Mouse (Mus musculus): ENCODE data around the gene Il4ra. TPM values are rescaled to one million over a fixed set of nuclear protein-coding genes. Genes with fewer than 3 reads are reported as not detected.

The Il4ra gene
- total RNA-seq, 1 experiment from 2014 or later, result 258 TPM

DNA sequence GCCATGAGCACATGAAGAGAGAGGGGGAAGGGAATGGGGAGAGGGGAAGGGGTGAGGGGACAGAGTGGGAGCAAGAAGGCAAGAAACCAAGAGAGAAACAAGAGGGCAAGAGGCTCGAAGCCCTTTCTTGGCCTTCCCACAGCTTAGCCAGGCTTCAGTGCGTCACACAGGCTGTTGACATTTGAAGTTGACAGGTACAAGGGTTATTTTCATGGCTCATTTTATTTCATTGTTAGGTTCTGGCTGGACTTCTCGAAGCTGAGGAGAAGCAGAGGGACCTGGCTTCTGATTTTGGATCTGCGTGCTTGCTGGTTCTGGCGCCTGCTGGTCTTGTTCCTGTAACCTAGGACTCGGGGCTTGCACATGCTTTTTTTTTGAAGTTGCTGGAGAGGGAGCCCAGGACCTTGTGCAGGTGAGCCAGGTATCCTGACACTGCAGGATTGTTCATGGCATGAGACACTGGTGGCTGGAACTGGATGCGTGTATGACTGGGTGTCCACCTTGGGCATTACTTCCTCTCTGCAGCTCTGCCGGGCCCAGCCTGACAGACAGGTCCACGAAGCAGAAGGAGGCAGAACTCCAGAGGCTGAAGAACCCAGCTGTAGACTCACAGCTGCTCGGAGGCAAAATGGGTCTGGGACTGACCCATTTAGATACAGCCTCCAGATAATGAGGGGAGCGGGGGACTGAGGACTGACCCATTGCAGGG lies 12.6 kb downstream of the Il4ra start:
- no peak for ATAC-seq (ENCODE audit: extremely low read depth, insufficient number of reproducible peaks, low FRiP score, poor library complexity, severe bottlenecking)

DNA sequence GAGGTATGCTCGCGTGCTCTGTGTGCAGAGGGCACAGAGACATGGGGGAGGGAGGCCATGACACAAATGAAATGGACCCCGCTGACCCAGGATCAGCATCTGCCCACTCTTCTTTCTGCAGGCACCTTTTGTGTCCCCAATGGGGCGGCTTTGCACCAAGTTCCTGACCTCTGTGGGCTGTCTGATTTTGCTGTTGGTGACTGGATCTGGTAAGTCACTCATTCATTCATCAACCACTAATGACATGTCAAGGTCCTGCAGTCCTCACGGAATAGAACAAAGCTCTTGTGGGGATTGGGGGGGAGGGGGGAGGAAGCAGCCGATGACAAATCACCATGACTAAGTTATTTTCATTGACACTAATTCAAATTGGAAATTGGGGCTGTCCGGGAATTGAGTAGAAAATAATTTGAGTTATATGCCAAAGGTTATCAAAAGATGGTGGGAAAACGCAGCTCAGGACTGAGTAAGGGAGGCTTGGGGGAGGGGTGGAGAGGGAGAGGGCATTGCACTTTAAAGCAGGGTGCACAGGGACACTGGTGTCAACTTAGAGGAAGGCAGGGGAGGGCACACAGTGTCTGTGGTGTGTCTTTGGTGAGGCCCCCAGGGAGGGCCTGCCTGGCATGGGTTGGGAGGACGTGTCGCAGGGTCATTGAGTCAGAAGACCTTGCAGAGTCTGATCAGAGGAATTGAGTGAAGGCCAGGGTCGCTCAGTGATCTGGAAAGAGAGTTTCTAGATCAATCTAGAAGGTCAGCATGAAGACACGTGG lies 13.8 kb downstream of the Il4ra start:
- ATAC-seq (ENCODE audit: extremely low read depth, insufficient number of reproducible peaks, low FRiP score, poor library complexity, severe bottlenecking), result no peak

GRCm38 (mm10) chr7:125566420-125566819 lies 14.5 kb downstream of the Il4ra start:
- no peak for ATAC-seq (ENCODE audit: extremely low read depth, insufficient number of reproducible peaks, low FRiP score, poor library complexity, severe bottlenecking)

- no peak for ATAC-seq (ENCODE audit: extremely low read depth, insufficient number of reproducible peaks, low FRiP score, poor library complexity, severe bottlenecking)
These were observed 17.0 kb downstream of the Il4ra start for GRCm38 (mm10) chr7:125568888-125569287.

DNA sequence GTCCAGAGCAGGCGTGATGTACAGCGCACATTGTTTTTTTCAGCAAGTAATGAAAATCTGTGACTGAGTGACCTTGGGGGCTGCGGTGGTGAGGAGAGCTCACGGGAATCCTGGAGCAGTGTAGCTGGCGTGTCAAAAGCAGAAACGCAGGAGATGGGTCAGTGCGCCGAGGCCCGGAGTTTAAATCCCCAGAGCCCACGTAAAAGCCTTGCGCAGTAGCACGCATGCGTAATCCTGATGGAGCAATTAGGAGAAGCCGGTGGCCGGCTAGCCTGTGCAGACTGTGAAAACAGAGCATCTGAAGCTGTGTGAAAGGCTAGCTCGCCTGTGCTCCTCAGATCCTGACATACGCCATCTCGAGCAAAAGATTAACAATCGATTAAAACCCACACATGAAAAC lies 20.0 kb downstream of the Il4ra start:
- ATAC-seq (ENCODE audit: extremely low read depth, insufficient number of reproducible peaks, low FRiP score, poor library complexity, severe bottlenecking), result no peak

DNA sequence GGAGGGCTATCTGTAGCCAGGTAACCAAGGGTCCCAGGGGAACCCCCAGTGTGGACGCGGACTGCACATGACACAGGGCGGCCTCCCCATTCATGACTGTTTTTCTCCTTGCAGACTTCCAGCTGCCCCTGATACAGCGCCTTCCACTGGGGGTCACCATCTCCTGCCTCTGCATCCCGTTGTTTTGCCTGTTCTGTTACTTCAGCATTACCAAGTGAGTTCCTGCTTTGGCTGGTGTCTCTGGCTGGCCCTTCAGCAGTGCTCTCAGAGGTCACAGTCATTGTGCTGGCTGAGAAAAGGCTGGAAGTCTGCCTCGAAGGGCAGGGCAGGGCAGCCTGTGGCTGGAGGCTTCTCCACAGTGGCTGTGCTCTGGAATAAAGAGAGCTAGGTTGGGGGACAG lies 20.8 kb downstream of the Il4ra start:
- no peak for ATAC-seq (ENCODE audit: extremely low read depth, insufficient number of reproducible peaks, low FRiP score, poor library complexity, severe bottlenecking)

- ATAC-seq (ENCODE audit: extremely low read depth, insufficient number of reproducible peaks, low FRiP score, poor library complexity, severe bottlenecking), result no peak
These were observed 21.9 kb downstream of the Il4ra start for GRCm38 (mm10) chr7:125573849-125574248.

- no peak for ATAC-seq (ENCODE audit: extremely low read depth, insufficient number of reproducible peaks, low FRiP score, poor library complexity, severe bottlenecking)
These were observed 22.9 kb downstream of the Il4ra start for GRCm38 (mm10) chr7:125574832-125575231.

GRCm38 (mm10) chr7:125575738-125576540 lies 24.0 kb downstream of the Il4ra start:
- 0 out of 2 replicates have a peak, but pooled peaks have one; percentile 7 for ATAC-seq (ENCODE audit: extremely low read depth, insufficient number of reproducible peaks, low FRiP score, poor library complexity, severe bottlenecking)

DNA sequence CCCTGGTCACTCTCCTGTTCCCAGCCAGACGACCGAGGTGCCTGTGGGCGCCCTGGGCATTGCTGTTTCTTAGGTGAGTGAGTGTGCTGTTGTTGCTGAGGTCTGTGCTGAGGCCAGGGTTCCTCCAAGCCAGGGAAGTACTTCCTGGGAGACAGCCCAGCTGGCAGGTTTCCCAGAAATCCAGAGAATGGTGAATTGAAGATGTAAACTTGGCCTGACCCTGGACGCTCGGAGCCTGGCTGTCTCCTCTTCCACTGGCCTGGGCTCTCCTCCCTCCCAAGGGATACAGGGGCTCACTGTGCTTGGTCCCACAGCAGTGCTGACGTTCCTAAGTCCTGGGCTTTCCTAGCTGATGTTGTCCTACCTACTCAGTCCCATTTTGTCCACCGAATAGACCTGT lies 25.1 kb downstream of the Il4ra start:
- no peak for ATAC-seq (ENCODE audit: extremely low read depth, insufficient number of reproducible peaks, low FRiP score, poor library complexity, severe bottlenecking)

DNA sequence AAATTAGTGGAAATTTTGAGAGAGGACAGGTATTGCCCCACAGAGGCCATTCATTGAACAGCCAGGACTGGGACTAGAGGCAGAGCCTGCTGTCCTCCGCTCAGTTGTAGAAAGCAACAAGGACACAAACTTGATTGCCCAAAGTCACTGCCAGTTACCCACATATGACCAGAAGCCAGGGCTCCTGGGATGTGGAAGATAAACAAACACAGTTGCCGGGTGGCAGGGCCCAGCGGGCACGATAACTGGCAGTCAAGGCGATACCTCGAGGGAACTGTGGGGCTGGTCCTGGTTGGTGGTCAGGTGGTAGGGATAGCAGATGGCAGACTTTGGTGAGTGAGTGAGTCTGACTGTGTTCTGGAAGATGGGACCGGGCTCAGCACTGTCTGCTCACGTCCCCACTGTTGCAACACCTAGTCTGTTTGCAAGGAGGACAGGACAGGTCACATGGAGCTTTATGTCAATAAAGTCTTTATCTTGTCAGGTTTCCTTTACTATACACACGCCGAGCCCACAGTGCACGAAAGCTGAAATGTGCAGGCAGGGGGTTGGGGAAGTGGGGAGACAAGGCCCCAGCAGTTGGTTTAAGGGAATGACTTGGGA lies 25.7 kb downstream of the Il4ra start:
- no peak for ATAC-seq (ENCODE audit: extremely low read depth, insufficient number of reproducible peaks, low FRiP score, poor library complexity, severe bottlenecking)

DNA sequence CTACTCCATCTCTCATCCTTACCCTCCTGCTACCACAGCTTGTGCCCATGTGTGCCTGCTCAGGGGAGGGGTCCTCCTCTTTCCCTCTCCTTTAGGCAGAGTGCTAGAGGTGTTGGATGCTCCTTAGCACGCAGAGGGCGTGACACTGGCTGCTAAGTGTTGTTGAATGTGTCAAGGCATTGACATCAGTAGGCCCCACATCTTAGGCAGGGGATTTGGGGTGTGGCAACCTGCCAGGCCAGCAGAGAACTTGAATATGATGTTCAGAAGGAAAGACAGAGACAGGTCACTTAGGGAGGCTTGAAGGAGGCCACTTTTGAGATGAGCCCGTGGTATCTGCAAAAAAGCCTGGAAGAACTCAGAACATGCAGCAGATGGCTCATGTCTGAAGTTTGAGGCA lies 26.2 kb downstream of the Il4ra start:
- no peak for ATAC-seq (ENCODE audit: extremely low read depth, insufficient number of reproducible peaks, low FRiP score, poor library complexity, severe bottlenecking)

DNA sequence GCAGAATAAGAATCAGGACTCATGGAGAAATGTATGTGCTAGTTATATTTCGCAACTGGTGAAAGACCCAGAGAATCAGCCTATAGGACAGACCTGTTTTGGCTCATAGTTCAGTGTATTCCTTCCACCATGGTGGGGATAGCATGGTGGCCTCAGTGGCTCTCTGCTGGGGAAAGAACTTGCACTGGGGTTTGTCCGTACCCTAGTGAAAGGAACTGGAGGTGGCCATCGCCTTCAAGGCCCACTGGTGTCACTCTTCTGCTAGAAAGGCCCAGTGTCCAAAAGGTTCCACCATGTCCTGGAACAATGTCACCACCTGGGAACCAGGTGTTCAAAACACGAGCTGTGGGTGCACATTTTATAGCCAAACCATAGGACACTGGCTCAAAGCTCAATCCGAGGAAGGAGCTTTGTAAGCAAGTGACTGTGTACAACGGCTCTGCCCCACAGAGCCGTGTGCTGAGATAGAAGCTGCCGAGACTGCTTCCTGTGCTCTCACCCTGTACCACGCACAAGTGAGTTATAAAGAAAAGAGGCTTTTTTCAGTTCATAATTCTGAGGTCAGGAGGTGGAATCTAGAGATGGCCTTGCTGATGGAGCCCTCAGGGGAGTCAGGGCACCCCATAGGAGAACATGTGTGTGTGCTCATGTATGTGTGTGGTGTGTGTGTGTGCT lies 27.8 kb downstream of the Il4ra start:
- no peak for ATAC-seq (ENCODE audit: extremely low read depth, insufficient number of reproducible peaks, low FRiP score, poor library complexity, severe bottlenecking)

GRCm38 (mm10) chr7:125580220-125580549 lies 28.3 kb downstream of the Il4ra start:
- no peak for ATAC-seq (ENCODE audit: extremely low read depth, insufficient number of reproducible peaks, low FRiP score, poor library complexity, severe bottlenecking)

DNA sequence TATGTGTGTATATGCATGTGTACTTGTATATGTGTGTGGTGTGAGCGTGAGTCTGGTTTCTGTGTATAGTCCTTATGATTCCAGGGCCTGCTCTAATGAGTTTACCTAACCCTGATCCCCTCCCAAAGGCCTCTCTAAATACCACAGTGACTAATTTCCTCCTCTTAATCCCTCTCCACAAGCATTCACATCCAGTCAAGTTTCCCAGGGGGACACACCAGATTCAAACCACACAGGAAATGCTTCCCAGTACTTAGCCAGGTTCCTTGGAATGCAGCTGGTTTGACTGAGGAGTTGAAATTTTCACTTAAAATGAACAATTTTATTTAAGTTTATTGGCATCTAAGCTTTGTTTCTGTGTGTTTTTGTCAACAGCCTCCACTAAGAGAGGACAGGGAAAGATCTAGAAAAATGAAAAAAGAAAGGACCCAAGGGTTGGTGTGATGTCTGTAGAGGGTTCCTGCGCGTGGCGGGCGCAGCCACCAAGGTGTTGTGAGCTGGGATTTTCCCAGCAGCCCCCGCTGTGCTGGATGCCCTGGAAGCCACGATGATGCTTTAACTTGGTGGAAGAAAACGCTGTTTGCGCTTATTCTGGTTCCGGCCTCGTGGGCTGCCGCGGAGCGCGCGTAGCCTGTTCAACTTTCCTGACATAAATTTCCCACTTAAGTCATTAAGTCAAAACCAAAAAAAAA lies 28.9 kb downstream of the Il4ra start:
- no peak for ATAC-seq (ENCODE audit: extremely low read depth, insufficient number of reproducible peaks, low FRiP score, poor library complexity, severe bottlenecking)

- ATAC-seq (ENCODE audit: extremely low read depth, insufficient number of reproducible peaks, low FRiP score, poor library complexity, severe bottlenecking), result peak; percentile 71
These were observed 29.4 kb downstream of the Il4ra start for GRCm38 (mm10) chr7:125581317-125581672.

- no peak for ATAC-seq (ENCODE audit: extremely low read depth, insufficient number of reproducible peaks, low FRiP score, poor library complexity, severe bottlenecking)
These were observed 31.5 kb downstream of the Il4ra start for GRCm38 (mm10) chr7:125583325-125584004.

DNA sequence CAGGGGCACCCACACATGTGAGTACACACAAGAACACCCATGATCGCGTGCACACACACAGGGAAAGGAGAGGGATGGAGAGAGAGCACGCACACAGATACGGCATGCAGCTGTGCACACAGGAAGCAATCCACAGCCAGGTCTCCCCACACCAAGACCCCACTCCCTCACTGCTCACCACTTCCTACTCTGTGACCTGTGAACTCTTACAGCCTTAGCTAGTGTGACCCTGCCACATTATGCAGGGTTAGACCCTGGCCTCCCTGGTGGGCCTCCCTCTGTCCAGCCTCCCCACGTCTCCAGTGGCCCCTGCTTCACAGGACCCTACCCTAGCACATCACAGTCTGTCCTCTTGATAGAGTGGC lies 32.1 kb downstream of the Il4ra start:
- ATAC-seq (ENCODE audit: extremely low read depth, insufficient number of reproducible peaks, low FRiP score, poor library complexity, severe bottlenecking), result no peak

All from neutrophil, adult 5-6 weeks (primary cell).